Mouse (Mus musculus): Measurements from ENCODE around the gene Commd1. TPM values are rescaled to one million over a fixed set of nuclear protein-coding genes. Genes with fewer than 3 reads are reported as not detected.

Commd1 gene
- polyA plus RNA-seq (2016; fragmentation: Nextera tagmentation; extraction: Ambion mirVana), result 313 and 317 TPM in 2 replicates

- Histone ChIP-seq H3K4me1 (peaks cover 15% of the 10 kb centered on the region), H3K27me3 (no peaks in the 10 kb centered on the region), H3K27ac (peak within 1 kb of the TSS; percentile 98), H3K4me2 (peak within 1 kb of the TSS; percentile 72), H3K9ac (peak within 1 kb of the TSS; percentile 61), H3K9me3 (no peaks in the 10 kb centered on the region), H3K4me3 (replicated peaks) (peak within 1 kb of the TSS; percentile 69), H3K36me3 (replicated peaks) (peaks cover 10% of the 10 kb centered on the region; the same call in 1 of the 2 replicates)
- peak; percentile 93 for ATAC-seq (ENCODE audit: low FRiP score)
- 2% methylated on average over 42 of the region's 42 CpGs for WGBS
Measured at GRCm38 (mm10) chr11:22981984-22982757, at the start of gene Commd1, which contains the start of gene Gm28048. Commd1 (minus strand) TSS chr11:22982382. Gm28048 (minus strand) TSS chr11:22982090.

- no peaks in the 10 kb centered on the region for H3K4me1 ChIP-seq
- no peak overlapping the region for H3K4me3 ChIP-seq (replicated peaks)
- no peaks in the 10 kb centered on the region for H3K27me3 ChIP-seq
- no peak overlapping the region for H3K9ac ChIP-seq
- no peaks in the 10 kb centered on the region for H3K9me3 ChIP-seq
- H3K4me2 ChIP-seq, result no peak overlapping the region
- WGBS, result 86% methylated on average over 6 of the region's 6 CpGs
- no peak overlapping the region for H3K27ac ChIP-seq
- no peak for ATAC-seq (ENCODE audit: low FRiP score)
- H3K36me3 ChIP-seq (replicated peaks), result no peaks in the 10 kb centered on the region
Measured at GRCm38 (mm10) chr11:23029399-23029798, 47.2 kb upstream of the Commd1 start.

- no peak overlapping the region for H3K27ac ChIP-seq
Measured at GRCm38 (mm10) chr11:23028957-23029356, 46.8 kb upstream of the Commd1 start.

GRCm38 (mm10) chr11:23024169-23024568 lies 42.0 kb upstream of the Commd1 start:
- 54% methylated on average over 3 of the region's 3 CpGs for WGBS
- ATAC-seq (ENCODE audit: low FRiP score), result no peak

More at GRCm38 (mm10) chr11:23028957-23029356, 46.8 kb upstream of the Commd1 start:
- no peak for ATAC-seq (ENCODE audit: low FRiP score)
- Histone ChIP-seq H3K4me2 (no peak overlapping the region), H3K4me3 (replicated peaks) (no peak overlapping the region), H3K9me3 (no peaks in the 10 kb centered on the region), H3K36me3 (replicated peaks) (no peaks in the 10 kb centered on the region), H3K4me1 (no peaks in the 10 kb centered on the region), H3K27me3 (no peaks in the 10 kb centered on the region), H3K9ac (no peak overlapping the region)
- 65% methylated on average over 3 of the region's 3 CpGs for WGBS

GRCm38 (mm10) chr11:23023155-23023554 lies 41.0 kb upstream of the Commd1 start:
- Histone ChIP-seq H3K27me3 (no peaks in the 10 kb centered on the region), H3K4me2 (no peak overlapping the region), H3K4me1 (no peaks in the 10 kb centered on the region), H3K4me3 (replicated peaks) (no peak overlapping the region), H3K9ac (no peak overlapping the region), H3K9me3 (no peaks in the 10 kb centered on the region), H3K36me3 (replicated peaks) (no peaks in the 10 kb centered on the region), H3K27ac (no peak overlapping the region)
- ATAC-seq (ENCODE audit: low FRiP score), result no peak
- 93% methylated on average over 2 of the region's 2 CpGs for WGBS

More at GRCm38 (mm10) chr11:23024169-23024568, 42.0 kb upstream of the Commd1 start:
- Histone ChIP-seq H3K9ac (no peak overlapping the region), H3K9me3 (no peaks in the 10 kb centered on the region), H3K4me3 (replicated peaks) (no peak overlapping the region), H3K27ac (no peak overlapping the region), H3K4me2 (no peak overlapping the region), H3K4me1 (no peaks in the 10 kb centered on the region), H3K27me3 (no peaks in the 10 kb centered on the region), H3K36me3 (replicated peaks) (no peaks in the 10 kb centered on the region)

- no peak overlapping the region for H3K4me2 ChIP-seq
- H3K4me3 ChIP-seq (replicated peaks), result no peak overlapping the region
- no peaks in the 10 kb centered on the region for H3K9me3 ChIP-seq
- ATAC-seq (ENCODE audit: low FRiP score), result no peak
- H3K4me1 ChIP-seq, result no peaks in the 10 kb centered on the region
- H3K27ac ChIP-seq, result no peak overlapping the region
- no peaks in the 10 kb centered on the region for H3K36me3 ChIP-seq (replicated peaks)
- H3K9ac ChIP-seq, result no peak overlapping the region
- no peaks in the 10 kb centered on the region for H3K27me3 ChIP-seq
- WGBS, result 93% methylated on average over 14 of the region's 14 CpGs
Measured at GRCm38 (mm10) chr11:23020841-23021240, 38.7 kb upstream of the Commd1 start.

GRCm38 (mm10) chr11:23020116-23020770 lies 38.1 kb upstream of the Commd1 start:
- H3K4me2 ChIP-seq, result no peak overlapping the region
- H3K27me3 ChIP-seq, result no peaks in the 10 kb centered on the region
- H3K4me3 ChIP-seq (replicated peaks), result no peak overlapping the region
- H3K27ac ChIP-seq, result no peak overlapping the region
- H3K4me1 ChIP-seq, result no peaks in the 10 kb centered on the region
- no peaks in the 10 kb centered on the region for H3K36me3 ChIP-seq (replicated peaks)
- WGBS, result 69% methylated on average over 24 of the region's 24 CpGs
- H3K9me3 ChIP-seq, result no peaks in the 10 kb centered on the region
- no peak for ATAC-seq (ENCODE audit: low FRiP score)
- H3K9ac ChIP-seq, result no peak overlapping the region

- Histone ChIP-seq H3K4me3 (replicated peaks) (no peak overlapping the region), H3K9me3 (no peaks in the 10 kb centered on the region)
Measured at GRCm38 (mm10) chr11:23017943-23018342, 35.8 kb upstream of the Commd1 start.

GRCm38 (mm10) chr11:23014996-23015395 lies 32.8 kb upstream of the Commd1 start:
- Histone ChIP-seq H3K27me3 (no peaks in the 10 kb centered on the region; the same call in 1 of the 2 replicates), H3K4me1 (no peaks in the 10 kb centered on the region), H3K27ac (no peak overlapping the region), H3K9me3 (no peaks in the 10 kb centered on the region), H3K36me3 (replicated peaks) (no peaks in the 10 kb centered on the region), H3K4me3 (replicated peaks) (no peak overlapping the region), H3K4me2 (no peak overlapping the region), H3K9ac (no peak overlapping the region)
- no peak for ATAC-seq (ENCODE audit: low FRiP score)
- 76% methylated on average over 6 of the region's 6 CpGs for WGBS

More at GRCm38 (mm10) chr11:23017943-23018342, 35.8 kb upstream of the Commd1 start:
- Histone ChIP-seq H3K27ac (no peak overlapping the region), H3K4me1 (no peaks in the 10 kb centered on the region), H3K27me3 (no peaks in the 10 kb centered on the region), H3K9ac (no peak overlapping the region), H3K36me3 (replicated peaks) (no peaks in the 10 kb centered on the region), H3K4me2 (no peak overlapping the region)
- ATAC-seq (ENCODE audit: low FRiP score), result no peak
- WGBS, result 96% methylated on average over 4 of the region's 4 CpGs

GRCm38 (mm10) chr11:23013580-23014294 lies 31.6 kb upstream of the Commd1 start:
- Histone ChIP-seq H3K27ac (no peak overlapping the region), H3K9me3 (no peaks in the 10 kb centered on the region), H3K9ac (no peak overlapping the region), H3K4me3 (replicated peaks) (no peak overlapping the region), H3K27me3 (no peaks in the 10 kb centered on the region; the same call in 1 of the 2 replicates), H3K4me1 (no peaks in the 10 kb centered on the region), H3K36me3 (replicated peaks) (no peaks in the 10 kb centered on the region), H3K4me2 (no peak overlapping the region)
- 86% methylated on average over 4 of the region's 4 CpGs for WGBS
- no peak for ATAC-seq (ENCODE audit: low FRiP score)

GRCm38 (mm10) chr11:23013096-23013495 lies 30.9 kb upstream of the Commd1 start:
- no peak overlapping the region for H3K4me2 ChIP-seq
- H3K36me3 ChIP-seq (replicated peaks), result no peaks in the 10 kb centered on the region
- no peak overlapping the region for H3K4me3 ChIP-seq (replicated peaks)
- no peaks in the 10 kb centered on the region; the same call in 1 of the 2 replicates for H3K27me3 ChIP-seq
- WGBS, result 81% methylated on average over 1 of the region's 1 CpGs
- H3K9ac ChIP-seq, result no peak overlapping the region
- H3K27ac ChIP-seq, result no peak overlapping the region
- H3K9me3 ChIP-seq, result no peaks in the 10 kb centered on the region
- no peaks in the 10 kb centered on the region for H3K4me1 ChIP-seq
- no peak for ATAC-seq (ENCODE audit: low FRiP score)

- Histone ChIP-seq H3K27ac (no peak overlapping the region), H3K9me3 (no peaks in the 10 kb centered on the region), H3K36me3 (replicated peaks) (peaks cover 14% of the 10 kb centered on the region), H3K4me3 (replicated peaks) (peak overlapping the region; percentile 58), H3K4me2 (peak overlapping the region; percentile 75), H3K4me1 (peaks cover 4% of the 10 kb centered on the region), H3K27me3 (no peaks in the 10 kb centered on the region; the same call in 1 of the 2 replicates), H3K9ac (no peak overlapping the region)
- WGBS, result 43% methylated on average over 4 of the region's 4 CpGs
- no peak for ATAC-seq (ENCODE audit: low FRiP score)
Measured at GRCm38 (mm10) chr11:23008824-23009200, 26.6 kb upstream of the Commd1 start.

Data from forebrain, embryonic 12.5 days (tissue).